Mouse (Mus musculus): ENCODE data around the gene Ctsz.

DNA sequence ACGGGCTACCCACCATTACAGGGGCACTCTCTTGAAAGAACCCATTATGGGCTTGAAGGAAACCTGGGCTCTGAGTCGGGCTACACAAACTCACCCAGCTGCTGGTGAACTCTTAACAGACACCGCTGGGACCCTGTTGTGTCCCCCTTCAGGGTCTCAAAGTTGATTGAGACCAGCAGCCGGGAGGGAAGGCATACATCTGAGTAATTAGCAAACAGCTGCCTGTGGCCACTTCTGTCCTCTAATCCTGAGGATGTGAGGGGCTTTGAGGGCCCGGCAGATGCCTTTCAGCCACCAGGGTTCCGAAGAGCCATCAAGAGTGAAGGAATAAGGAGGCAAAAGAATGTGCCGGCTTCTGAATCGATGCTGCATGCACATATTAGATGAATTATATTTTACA, 8.1 kb upstream of the Ctsz start:
- TF ChIP-seq CTCF (IDR thresholded peaks at IDR 0.05; ENCODE audit: low read depth) (no peak), EP300 (IDR thresholded peaks at IDR 0.05; ENCODE audit: low read depth) (no peak)

Measured in liver, postnatal 0 days (tissue).